Mouse (Mus musculus): Measurements from ENCODE around the gene Mmd. TPM values are rescaled to one million over a fixed set of nuclear protein-coding genes. Genes with fewer than 3 reads are reported as not detected.

The Mmd gene
- total RNA-seq, 2 experiments from 2014 or later: 58.0 to 58.8 TPM

DNA sequence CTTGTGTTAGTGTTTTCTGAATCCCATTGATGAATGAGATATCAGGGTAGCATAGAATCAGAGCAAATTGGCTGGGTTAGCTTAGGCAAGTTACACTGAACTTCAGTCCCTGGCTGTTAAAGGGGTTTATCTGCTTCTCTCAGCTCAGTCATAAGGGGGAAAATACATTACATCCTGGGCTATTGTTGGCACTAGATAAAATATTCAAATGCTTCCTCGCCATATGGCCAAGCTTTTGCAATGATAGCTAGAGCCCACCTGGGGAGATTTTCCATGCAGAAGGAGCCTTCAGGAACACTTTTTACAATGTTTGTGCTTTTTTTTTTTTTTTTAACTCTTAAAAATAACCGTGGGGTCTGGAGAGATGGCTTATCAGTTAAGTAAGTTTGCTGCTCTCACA lies 34.8 kb downstream of the Mmd start:
- DNase-seq: no peak

DNA sequence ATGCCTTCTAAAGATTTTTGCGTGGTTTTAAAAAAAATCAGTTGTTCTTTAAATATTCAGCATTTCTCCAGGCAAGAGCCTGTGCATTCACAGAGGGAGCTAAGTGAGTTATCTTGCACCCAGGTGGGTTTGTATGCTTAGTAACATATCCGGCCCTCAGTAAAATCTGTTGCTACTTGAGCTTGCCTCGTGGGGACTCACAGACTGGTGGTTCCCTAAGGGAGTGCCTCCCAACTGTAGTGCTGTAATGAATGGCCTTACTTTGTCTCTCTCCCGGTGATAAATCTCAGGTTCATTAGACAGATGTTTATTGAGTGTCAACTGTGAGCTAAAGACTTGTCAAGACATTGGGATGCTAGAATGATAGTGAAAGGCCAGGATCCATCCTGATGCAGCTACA lies 35.4 kb downstream of the Mmd start:
- no peak for DNase-seq

DNA sequence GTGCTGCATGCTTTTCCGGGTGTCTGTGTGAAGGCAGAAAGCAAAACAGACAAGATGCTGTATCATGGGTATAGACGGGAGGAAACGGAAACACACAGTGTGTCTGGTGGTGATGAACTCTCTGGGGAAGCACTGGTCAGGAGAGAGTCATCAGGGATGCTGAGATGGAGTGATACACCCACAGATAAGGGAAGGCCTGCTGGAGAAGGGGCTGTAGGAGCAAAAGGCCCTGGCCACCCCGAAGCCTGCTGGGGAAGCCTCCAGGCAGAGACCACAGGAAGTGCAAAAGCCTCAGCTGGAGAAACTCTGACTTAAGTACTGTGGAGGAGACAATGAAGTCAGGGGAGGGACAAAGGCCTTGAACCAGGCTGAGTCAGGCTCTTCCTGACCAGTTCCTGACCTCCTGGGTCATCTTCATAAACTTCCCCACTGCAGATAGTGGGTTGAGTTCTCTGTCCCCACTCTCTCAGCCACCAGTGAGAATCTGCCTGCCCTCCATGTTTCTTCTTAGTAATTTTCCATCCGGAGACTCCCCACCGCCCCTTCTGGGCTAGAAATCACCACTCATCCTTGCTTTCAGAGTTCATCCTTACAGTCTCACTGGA lies 37.4 kb downstream of the Mmd start:
- DNase-seq: no peak

DNA sequence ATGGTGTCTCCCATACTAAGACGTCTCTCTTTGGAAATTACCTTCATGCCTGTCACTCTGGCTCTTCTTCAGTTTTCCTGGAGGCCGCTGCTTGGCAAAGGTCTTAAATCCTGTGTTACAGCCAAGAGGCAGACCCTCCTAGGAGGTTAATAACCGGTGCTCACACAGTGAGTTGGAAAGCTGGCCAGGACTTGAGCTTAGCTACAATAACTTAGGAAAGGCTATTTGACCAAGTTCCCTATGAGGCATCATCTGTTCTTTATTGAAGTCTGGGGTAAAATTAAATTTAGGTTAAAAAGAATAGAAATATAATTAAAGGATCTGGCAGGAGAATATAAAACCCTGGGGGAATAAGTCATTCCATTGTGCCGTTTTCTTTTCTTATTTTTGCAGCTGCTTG lies 41.9 kb downstream of the Mmd start:
- DNase-seq: no peak

DNA sequence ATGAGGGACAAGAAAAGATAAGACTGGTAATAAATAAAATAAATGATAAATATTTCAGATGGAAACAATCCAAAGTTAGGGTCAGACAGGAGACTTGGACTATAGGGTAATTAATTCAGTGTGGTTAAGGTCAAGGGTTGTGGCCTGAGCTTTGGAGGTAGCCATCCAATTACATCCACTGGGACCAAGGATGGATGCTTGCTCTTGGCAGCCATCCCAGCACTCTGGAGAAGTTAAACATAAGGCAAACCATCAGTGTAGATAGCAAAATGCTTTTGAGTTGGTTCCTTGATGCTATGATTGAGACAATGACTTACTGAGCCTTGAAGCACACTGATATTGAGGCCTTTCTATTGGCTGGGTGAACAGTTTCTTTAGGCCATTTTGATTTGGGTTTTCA lies 43.5 kb downstream of the Mmd start:
- DNase-seq: no peak

DNA sequence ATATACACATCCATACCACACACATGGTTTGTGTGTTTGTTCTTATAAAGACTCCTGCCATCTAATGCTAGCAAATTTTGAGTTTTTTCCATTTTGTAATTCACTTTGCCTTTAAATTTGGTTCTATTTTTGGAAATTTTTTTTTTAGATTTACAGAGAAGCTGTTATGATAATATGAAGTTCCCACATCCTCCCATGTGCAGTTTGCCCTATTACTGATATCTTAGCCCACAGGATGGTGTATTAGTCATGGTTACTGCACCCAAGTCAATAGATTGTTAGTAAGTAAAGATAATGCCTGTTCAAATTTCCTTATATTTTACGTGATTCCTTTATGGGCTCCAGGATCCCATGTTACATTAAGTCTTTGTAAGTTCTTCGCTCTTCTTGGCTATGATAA lies 45.4 kb downstream of the Mmd start:
- no peak for DNase-seq

DNA sequence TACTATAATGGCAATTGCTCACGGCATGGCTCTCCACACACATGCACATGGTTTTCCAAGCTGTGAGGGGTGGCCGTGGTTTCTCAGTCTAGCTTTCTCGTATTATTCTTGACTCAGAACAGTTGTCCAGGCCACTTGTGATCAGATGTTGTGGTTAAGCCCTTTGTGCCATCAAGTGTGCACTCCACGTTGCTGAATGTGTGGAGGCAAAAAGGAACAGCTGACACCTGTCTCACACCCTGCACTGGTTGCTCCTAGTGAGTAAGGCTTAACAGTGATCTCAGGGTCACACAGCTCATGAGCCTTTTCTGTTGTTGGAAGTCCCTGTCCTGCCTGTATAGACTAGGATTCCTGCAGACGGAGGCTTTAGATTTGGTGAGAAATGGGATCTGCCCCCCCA lies 56.8 kb downstream of the Mmd start:
- no peak for DNase-seq

DNA sequence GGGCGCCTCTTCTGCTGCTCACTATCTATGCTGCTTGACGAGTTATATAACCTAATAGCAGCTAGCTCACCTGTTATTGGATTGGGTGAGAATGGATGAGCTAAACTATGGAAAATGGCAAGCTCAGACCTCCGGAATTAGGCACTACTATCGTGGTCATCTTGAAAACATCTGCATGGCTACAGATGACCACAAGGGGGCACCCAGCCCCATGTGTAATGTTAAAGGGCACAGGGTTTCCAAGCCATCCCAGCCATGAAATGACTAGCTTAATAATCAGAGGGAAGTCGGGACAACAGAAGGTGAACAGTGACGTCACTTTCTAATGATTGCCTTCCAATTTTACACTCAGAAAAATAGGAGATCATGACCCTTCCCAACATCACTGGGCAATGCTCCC lies 57.7 kb downstream of the Mmd start:
- DNase-seq: peak; percentile 75

DNA sequence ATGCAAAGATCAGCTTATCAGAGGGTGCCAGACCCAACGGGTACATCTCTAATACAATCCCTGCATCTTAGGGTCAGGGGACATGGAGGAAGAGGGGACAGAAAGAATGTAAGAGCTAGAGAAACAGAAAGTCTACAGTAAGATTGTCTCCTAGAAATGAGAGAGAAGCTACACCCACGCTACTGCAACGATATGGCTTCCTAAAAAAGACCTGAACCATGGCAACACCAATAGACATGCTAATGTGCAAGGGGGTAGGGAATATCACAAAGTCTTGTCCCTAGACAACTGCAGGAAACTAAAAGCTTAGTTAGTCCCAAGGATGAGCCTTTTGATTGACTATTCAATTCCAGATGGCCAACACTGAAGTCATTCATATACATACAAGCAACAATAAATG lies 65.3 kb downstream of the Mmd start:
- no peak for DNase-seq

DNA sequence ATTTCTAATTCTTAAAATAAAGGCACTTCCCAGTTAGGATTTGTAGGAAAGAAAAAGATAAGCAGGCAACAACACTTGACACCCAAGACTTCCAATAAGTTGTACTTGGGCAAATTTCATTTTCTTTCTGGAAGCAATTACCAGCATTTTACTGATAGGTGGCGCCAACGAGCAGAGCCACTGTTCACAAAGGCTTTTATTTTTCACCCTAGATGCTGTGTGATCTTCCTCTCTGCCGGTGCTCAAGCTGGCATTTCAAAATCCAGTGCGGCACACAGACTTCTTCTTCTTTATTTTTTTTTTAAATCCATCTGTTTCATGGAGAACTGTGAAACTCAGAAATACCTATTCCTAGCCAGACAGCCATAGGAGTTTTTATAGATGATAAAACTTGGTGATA lies 68.2 kb downstream of the Mmd start:
- peak; percentile 67 for DNase-seq

DNA sequence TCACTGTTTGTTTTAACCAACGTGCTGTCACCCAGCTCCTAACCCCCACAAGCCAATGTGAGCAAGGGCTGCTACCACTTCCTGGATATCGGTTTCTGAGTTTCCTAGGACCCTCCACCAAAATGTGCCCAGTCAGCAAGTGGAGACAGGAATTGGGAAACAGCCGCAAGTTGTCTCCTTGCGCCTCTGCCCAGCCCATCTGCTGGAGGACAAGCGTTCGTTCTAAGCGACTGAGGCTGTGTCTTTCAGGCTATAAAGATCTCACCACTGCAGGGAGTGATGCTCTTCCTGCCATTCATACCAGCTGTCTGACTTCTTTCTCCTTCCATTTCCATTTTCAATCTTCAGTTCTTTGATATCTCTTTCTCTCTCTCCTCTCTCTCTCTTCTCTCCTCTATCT lies 71.7 kb downstream of the Mmd start:
- DNase-seq: no peak

DNA sequence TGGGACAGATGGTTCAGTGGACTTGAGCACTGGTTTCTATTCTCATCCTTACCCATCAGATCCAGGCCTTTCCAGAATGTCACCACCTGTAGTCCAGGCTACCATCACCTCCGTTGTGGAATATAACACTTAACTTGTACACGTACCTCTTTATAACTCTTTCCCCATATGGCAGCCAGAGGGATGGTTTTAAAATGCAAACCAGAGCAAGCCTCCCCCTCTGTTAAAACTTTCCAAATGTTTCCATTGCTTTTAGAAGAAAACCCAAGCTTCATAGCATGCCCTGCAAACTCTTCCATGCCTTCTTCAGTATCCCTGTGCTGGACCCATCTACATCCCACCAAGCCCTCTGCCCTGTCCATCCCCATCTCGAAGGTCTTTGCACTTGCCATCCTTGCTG lies 75.3 kb downstream of the Mmd start:
- DNase-seq: no peak

DNA sequence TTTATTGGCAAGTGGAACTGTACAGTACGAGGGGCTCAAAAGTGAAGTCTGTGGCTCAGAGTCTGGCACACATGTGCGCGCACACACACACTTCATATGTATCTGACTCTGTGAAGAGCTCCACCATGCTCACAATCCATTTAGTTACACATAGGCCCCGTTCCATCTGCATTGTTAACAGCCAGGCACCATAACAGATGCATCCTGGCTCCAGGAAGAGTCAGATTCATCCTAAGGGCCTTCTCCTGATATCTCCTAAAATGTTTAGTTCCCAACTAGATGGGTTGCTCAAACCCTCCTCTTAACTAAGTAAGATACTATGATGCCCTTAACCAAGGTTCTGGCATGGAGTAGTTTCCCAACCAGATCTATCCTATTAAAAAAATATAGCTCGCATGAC lies 76.9 kb downstream of the Mmd start:
- DNase-seq: no peak

DNA sequence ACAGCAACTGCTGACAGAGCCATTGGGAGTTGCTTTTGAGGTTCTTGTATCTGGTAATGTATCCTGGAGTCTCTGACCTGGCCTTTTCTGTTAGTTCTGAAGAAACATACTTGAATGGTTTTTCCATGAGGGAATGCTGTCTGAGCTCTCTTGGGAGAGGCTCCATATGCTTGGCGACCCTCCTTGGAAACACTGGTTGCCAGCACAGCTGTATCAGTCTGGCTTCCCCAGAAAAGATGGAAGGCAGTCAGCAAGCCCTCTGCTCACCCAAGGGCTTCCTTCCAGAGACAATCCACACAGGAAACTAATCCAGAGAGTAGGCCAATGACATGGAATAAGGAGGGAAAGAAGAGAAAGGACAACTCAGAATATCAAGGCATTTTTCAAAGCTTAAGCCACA lies 77.6 kb downstream of the Mmd start:
- DNase-seq: peak; percentile 71

Other genes with a start within 250 kb of the Mmd start
- 1 to 10 TPM; 4.3 to 4.8 TPM for gene Pctp, start 246.6 kb upstream of the Mmd start, total RNA-seq (2021)
- gene Tmem100, start 219.1 kb upstream of the Mmd start, total RNA-seq (2021): 10 to 100 TPM; 27.3 to 29.6 TPM
- gene Gm45716, start 61.8 kb upstream of the Mmd start, total RNA-seq (2021): 10 to 100 TPM; 26.6 to 30.4 TPM
- gene Hlf, start 141.4 kb downstream of the Mmd start, total RNA-seq (2021): 10 to 100 TPM; 16.6 to 19.0 TPM